Mouse (Mus musculus) limb, embryonic 13.5 days (tissue): ENCODE results near the gene Gse1. TPM values are rescaled to one million over a fixed set of nuclear protein-coding genes. Genes with fewer than 3 reads are reported as not detected.
"Not testable (repeated sequence)": the region's sequence is repeated elsewhere in the genome, so short reads cannot be mapped to it uniquely, and the experiment has no call there.

Experiments used
- ATAC-seq: fragments of 200-750 bp; cut with Nextera tagmentation; 2 replicates; pipeline ENCODE4 v1.8.0; 2017; ENCODE audit warnings: low read depth, moderate number of reproducible peaks, moderate TSS enrichment; ENCODE audit not compliant: low FRiP score
- H3K27ac ChIP-seq: fragments of 300-500 bp; sonication (generic); 2 replicates; pipeline ENCODE4 v1.5.1; 2015; ENCODE audit warnings: inconsistent platforms, mild to moderate bottlenecking, moderate library complexity
- H3K27me3 ChIP-seq: fragments of 300-500 bp; sonication (generic); 2 replicates; pipeline ENCODE4 v1.6.1; 2015; ENCODE audit warnings: mild to moderate bottlenecking, inconsistent platforms
- H3K36me3 ChIP-seq: fragments of 300-500 bp; sonication (generic); 2 replicates; pipeline ENCODE4 v1.6.1; 2015; ENCODE audit warnings: inconsistent platforms, mild to moderate bottlenecking, moderate library complexity
- H3K4me1 ChIP-seq: fragments of 300-500 bp; sonication (generic); 2 replicates; pipeline ENCODE4 v1.6.1; 2015; ENCODE audit warnings: inconsistent platforms
- H3K4me2 ChIP-seq: fragments of 300-500 bp; sonication (generic); replicated peaks from 2 replicates; pipeline ENCODE4 v1.6.1; 2015; ENCODE audit warnings: inconsistent platforms, mild to moderate bottlenecking, moderate library complexity
- H3K4me3 ChIP-seq: fragments of 300-500 bp; sonication (generic); 2 replicates; pipeline ENCODE4 v1.5.1; 2015; ENCODE audit warnings: moderate library complexity, mild to moderate bottlenecking, inconsistent platforms
- H3K9ac ChIP-seq: fragments of 300-500 bp; sonication (generic); 2 replicates; pipeline ENCODE4 v1.6.1; 2015; ENCODE audit warnings: mild to moderate bottlenecking, inconsistent platforms
- H3K9me3 ChIP-seq: fragments of 300-500 bp; sonication (generic); 2 replicates; pipeline ENCODE4 v1.6.1; 2016; ENCODE audit warnings: inconsistent platforms
- WGBS: fragments of 180-500 bp; shearing (Covaris S2); methylation state at CpG from one replicate; pipeline ENCODE4 v1.1.7; 2015; 5-methylcytosine and 5-hydroxymethylcytosine counted together
- polyA plus RNA-seq: library from polyadenylated mRNA; unstranded; fragments of >200 nt; fragmentation: Nextera tagmentation; extraction: Ambion mirVana; gene quantifications from 2 replicates; pipeline ENCODE4 v1.2.1, GENCODE M21; 2015

The Gse1 gene
- polyA plus RNA-seq, 1 experiment from 2014 or later, result 6.9 TPM

- Histone ChIP-seq H3K4me2 (no peak overlapping the region), H3K27me3 (no peaks in the 10 kb centered on the region), H3K4me1 (peaks cover 59% of the 10 kb centered on the region), H3K9me3 (no peaks in the 10 kb centered on the region), H3K4me3 (no peak overlapping the region), H3K27ac (0 out of 2 replicates have a peak overlapping the region, but pooled peaks have one; percentile 29), H3K9ac (no peak overlapping the region), H3K36me3 (peaks cover 3% of the 10 kb centered on the region; the same call in 1 of the 2 replicates)
- 42% methylated on average over 7 of the region's 7 CpGs for WGBS
- no peak for ATAC-seq
Observed at GRCm38 (mm10) chr8:120351332-120352071, 123.2 kb downstream of the Gse1 start.

GRCm38 (mm10) chr8:120352096-120352495 is 123.8 kb downstream of the Gse1 start:
- H3K4me2 ChIP-seq, result peak overlapping the region; percentile 7; the same call in 1 of the 2 replicates
- 0 out of 2 replicates have a peak overlapping the region, but pooled peaks have one; percentile 29 for H3K27ac ChIP-seq
- WGBS, result 13% methylated on average over 10 of the region's 10 CpGs
- peaks cover 59% of the 10 kb centered on the region for H3K4me1 ChIP-seq
- no peak overlapping the region for H3K4me3 ChIP-seq
- ATAC-seq, result no peak
- H3K27me3 ChIP-seq, result no peaks in the 10 kb centered on the region
- peaks cover 3% of the 10 kb centered on the region; the same call in 1 of the 2 replicates for H3K36me3 ChIP-seq
- H3K9me3 ChIP-seq, result no peaks in the 10 kb centered on the region
- no peak overlapping the region for H3K9ac ChIP-seq

- WGBS, result 76% methylated on average over 9 of the region's 9 CpGs
- ATAC-seq, result no peak
Observed at GRCm38 (mm10) chr8:120356067-120356466, 127.8 kb downstream of the Gse1 start.

GRCm38 (mm10) chr8:120357504-120357903 is 129.2 kb downstream of the Gse1 start:
- peaks cover 3% of the 10 kb centered on the region; the same call in 1 of the 2 replicates for H3K36me3 ChIP-seq
- H3K9ac ChIP-seq, result no peak overlapping the region
- H3K4me3 ChIP-seq, result no peak overlapping the region
- peaks cover 49% of the 10 kb centered on the region for H3K4me1 ChIP-seq
- 63% methylated on average over 6 of the region's 6 CpGs for WGBS
- no peak overlapping the region for H3K27ac ChIP-seq
- H3K27me3 ChIP-seq, result no peaks in the 10 kb centered on the region
- no peaks in the 10 kb centered on the region for H3K9me3 ChIP-seq
- ATAC-seq, result no peak
- H3K4me2 ChIP-seq, result no peak overlapping the region

More at GRCm38 (mm10) chr8:120356067-120356466, 127.8 kb downstream of the Gse1 start:
- Histone ChIP-seq H3K27me3 (no peaks in the 10 kb centered on the region), H3K4me3 (no peak overlapping the region), H3K4me1 (peaks cover 55% of the 10 kb centered on the region), H3K4me2 (no peak overlapping the region), H3K27ac (no peak overlapping the region), H3K9ac (no peak overlapping the region), H3K9me3 (no peaks in the 10 kb centered on the region), H3K36me3 (peaks cover 3% of the 10 kb centered on the region; the same call in 1 of the 2 replicates)

- H3K4me3 ChIP-seq, result no peak overlapping the region
- 85% methylated on average over 8 of the region's 8 CpGs for WGBS
- no peaks in the 10 kb centered on the region for H3K27me3 ChIP-seq
- no peak overlapping the region for H3K27ac ChIP-seq
- no peak overlapping the region for H3K9ac ChIP-seq
- peaks cover 56% of the 10 kb centered on the region for H3K4me1 ChIP-seq
- H3K9me3 ChIP-seq, result no peaks in the 10 kb centered on the region
- ATAC-seq, result no peak
- H3K36me3 ChIP-seq, result no peaks in the 10 kb centered on the region
- no peak overlapping the region for H3K4me2 ChIP-seq
Observed at GRCm38 (mm10) chr8:120361301-120361700, 133.0 kb downstream of the Gse1 start.

- 56% methylated on average over 10 of the region's 10 CpGs for WGBS
Observed at GRCm38 (mm10) chr8:120363552-120364071, 135.4 kb downstream of the Gse1 start.

GRCm38 (mm10) chr8:120364093-120364725 is 136.0 kb downstream of the Gse1 start:
- Histone ChIP-seq H3K4me2 (no peak overlapping the region), H3K27ac (no peak overlapping the region; the same call in 1 of the 2 replicates), H3K4me1 (peaks cover 64% of the 10 kb centered on the region), H3K9ac (no peak overlapping the region), H3K27me3 (no peaks in the 10 kb centered on the region), H3K36me3 (no peaks in the 10 kb centered on the region), H3K4me3 (no peak overlapping the region), H3K9me3 (no peaks in the 10 kb centered on the region)
- WGBS, result 44% methylated on average over 7 of the region's 7 CpGs
- ATAC-seq, result no peak

More at GRCm38 (mm10) chr8:120363552-120364071, 135.4 kb downstream of the Gse1 start:
- Histone ChIP-seq H3K4me3 (no peak overlapping the region), H3K9ac (no peak overlapping the region), H3K4me1 (peaks cover 58% of the 10 kb centered on the region), H3K36me3 (no peaks in the 10 kb centered on the region), H3K27me3 (no peaks in the 10 kb centered on the region), H3K9me3 (no peaks in the 10 kb centered on the region), H3K4me2 (no peak overlapping the region), H3K27ac (no peak overlapping the region)
- no peak for ATAC-seq

- H3K4me3 ChIP-seq, result no peak overlapping the region
- WGBS, result 85% methylated on average over 6 of the region's 6 CpGs
- no peak overlapping the region for H3K27ac ChIP-seq
- H3K27me3 ChIP-seq, result no peaks in the 10 kb centered on the region
- no peak overlapping the region for H3K9ac ChIP-seq
- ATAC-seq, result no peak
- H3K36me3 ChIP-seq, result no peaks in the 10 kb centered on the region
- H3K9me3 ChIP-seq, result no peaks in the 10 kb centered on the region
- H3K4me2 ChIP-seq, result no peak overlapping the region
- peaks cover 68% of the 10 kb centered on the region for H3K4me1 ChIP-seq
Observed at GRCm38 (mm10) chr8:120366840-120367239, 138.6 kb downstream of the Gse1 start.

- H3K36me3 ChIP-seq, H3K27me3 ChIP-seq, H3K9ac ChIP-seq, ATAC-seq, H3K4me3 ChIP-seq, H3K9me3 ChIP-seq: not testable (repeated sequence)
- peak overlapping the region; percentile 55; the same call in 1 of the 2 replicates for H3K27ac ChIP-seq
- 0 out of 2 replicates have a peak overlapping the region, but pooled peaks have one; percentile 21 for H3K4me2 ChIP-seq
- H3K4me1 ChIP-seq, result peaks cover 60% of the 10 kb centered on the region
- WGBS, result 75% methylated on average over 1 of the region's 1 CpGs
Observed at GRCm38 (mm10) chr8:120368191-120368590, 139.9 kb downstream of the Gse1 start.

GRCm38 (mm10) chr8:120368814-120369649 is 140.8 kb downstream of the Gse1 start:
- H3K27me3 ChIP-seq, result no peaks in the 10 kb centered on the region
- H3K27ac ChIP-seq, result peak overlapping the region; percentile 70
- H3K4me1 ChIP-seq, result peaks cover 61% of the 10 kb centered on the region
- no peaks in the 10 kb centered on the region for H3K9me3 ChIP-seq
- H3K36me3 ChIP-seq, result no peaks in the 10 kb centered on the region
- H3K4me3 ChIP-seq, result no peak overlapping the region
- ATAC-seq, result peak; percentile 59; the same call in 1 of the 2 replicates
- H3K9ac ChIP-seq, result peak overlapping the region; percentile 35; the same call in 1 of the 2 replicates
- peak overlapping the region; percentile 21 for H3K4me2 ChIP-seq
- WGBS, result 25% methylated on average over 11 of the region's 11 CpGs

- peak overlapping the region; percentile 48; the same call in 1 of the 2 replicates for H3K27ac ChIP-seq
- no peaks in the 10 kb centered on the region for H3K27me3 ChIP-seq
- H3K9ac ChIP-seq, result no peak overlapping the region
- H3K4me1 ChIP-seq, result peaks cover 65% of the 10 kb centered on the region
- no peak for ATAC-seq
- no peaks in the 10 kb centered on the region for H3K9me3 ChIP-seq
- WGBS, result 54% methylated on average over 7 of the region's 7 CpGs
- no peaks in the 10 kb centered on the region for H3K36me3 ChIP-seq
- no peak overlapping the region for H3K4me3 ChIP-seq
- H3K4me2 ChIP-seq, result no peak overlapping the region
Observed at GRCm38 (mm10) chr8:120369956-120370355, 141.7 kb downstream of the Gse1 start.
